Mouse (Mus musculus) heart, embryonic 12.5 days (tissue): ENCODE results near the gene Gipc2. TPM values are rescaled to one million over a fixed set of nuclear protein-coding genes. Genes with fewer than 3 reads are reported as not detected.
"Not testable (repeated sequence)": the region's sequence is repeated elsewhere in the genome, so short reads cannot be mapped to it uniquely, and the experiment has no call there.

Experiments used
- ATAC-seq: fragments of 200-750 bp; cut with Nextera tagmentation; 2 replicates; pipeline ENCODE4 v1.8.0; 2017; ENCODE audit warnings: moderate TSS enrichment, moderate library complexity; ENCODE audit not compliant: insufficient number of reproducible peaks, low FRiP score
- H3K27ac ChIP-seq: fragments of 300-500 bp; sonication (generic); 2 replicates; pipeline ENCODE4 v1.5.1; 2016; ENCODE audit warnings: mild to moderate bottlenecking, moderate library complexity; ENCODE audit not compliant: poor library complexity, severe bottlenecking
- H3K27me3 ChIP-seq: fragments of 300-500 bp; sonication (generic); replicated peaks from 2 replicates; pipeline ENCODE4 v1.6.1; 2016; ENCODE audit warnings: mild to moderate bottlenecking, moderate library complexity
- H3K36me3 ChIP-seq: fragments of 300-500 bp; sonication (generic); 2 replicates; pipeline ENCODE4 v1.6.1; 2016; ENCODE audit warnings: mild to moderate bottlenecking, moderate library complexity
- H3K4me1 ChIP-seq: fragments of 300-500 bp; sonication (generic); replicated peaks from 2 replicates; pipeline ENCODE4 v1.6.1; 2016; ENCODE audit warnings: mild to moderate bottlenecking
- H3K4me2 ChIP-seq: fragments of 300-500 bp; sonication (generic); 2 replicates; pipeline ENCODE4 v1.6.1; 2016; ENCODE audit warnings: mild to moderate bottlenecking, moderate library complexity
- H3K4me3 ChIP-seq: fragments of 300-500 bp; sonication (generic); 2 replicates; pipeline ENCODE4 v1.5.1; 2016; ENCODE audit warnings: mild to moderate bottlenecking
- H3K9ac ChIP-seq: fragments of 300-500 bp; sonication (generic); 2 replicates; pipeline ENCODE4 v1.6.1; 2016; ENCODE audit warnings: mild to moderate bottlenecking, moderate library complexity
- H3K9me3 ChIP-seq: fragments of 300-500 bp; sonication (generic); replicated peaks from 2 replicates; pipeline ENCODE4 v1.6.1; 2016; ENCODE audit warnings: mild to moderate bottlenecking, moderate library complexity
- WGBS: fragments of 180-500 bp; shearing (Covaris S2); methylation state at CpG from one replicate; pipeline ENCODE4 v1.1.7; 2016; 5-methylcytosine and 5-hydroxymethylcytosine counted together
- polyA plus RNA-seq: library from polyadenylated mRNA; unstranded; fragments of >200 nt; fragmentation: Nextera tagmentation; extraction: Ambion mirVana; gene quantifications from 2 replicates; pipeline ENCODE4 v1.2.1, GENCODE M21; 2016

Gene Gipc2
- polyA plus RNA-seq, 1 experiment from 2014 or later, result 4.5 TPM

GRCm38 (mm10) chr3:152133621-152134020, 32.4 kb downstream of the Gipc2 start:
- Histone ChIP-seq H3K9me3 (no peaks in the 10 kb centered on the region), H3K36me3 (no peaks in the 10 kb centered on the region), H3K4me1 (peaks cover 21% of the 10 kb centered on the region), H3K27me3 (no peaks in the 10 kb centered on the region), H3K4me2 (peak overlapping the region; percentile 42), H3K4me3 (no peak overlapping the region), H3K27ac (peak overlapping the region; percentile 92), H3K9ac (peak overlapping the region; percentile 17; the same call in 1 of the 2 replicates)
- WGBS, result 17% methylated on average over 9 of the region's 9 CpGs
- peak; percentile 83 for ATAC-seq

DNA sequence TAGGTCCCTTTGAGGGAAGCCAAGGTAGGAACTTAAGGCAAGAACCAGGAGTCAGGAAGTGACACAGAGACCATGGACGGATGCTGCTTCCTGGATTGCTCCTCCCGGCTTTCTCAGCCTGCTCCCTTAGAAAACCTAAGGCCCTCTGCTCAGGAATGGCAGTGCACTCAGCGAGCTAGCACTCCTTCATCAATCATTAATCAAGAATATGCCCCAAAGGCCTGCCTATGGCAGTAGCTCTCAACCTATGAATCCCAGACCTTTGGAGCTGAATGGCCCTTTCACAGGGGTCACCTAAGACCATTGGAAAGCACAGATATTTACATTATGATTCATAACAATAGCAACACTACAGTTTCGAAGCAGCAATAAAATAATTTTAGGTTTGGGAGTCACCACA, 35.1 kb downstream of the Gipc2 start:
- Histone ChIP-seq H3K4me2 (no peak overlapping the region), H3K27ac (no peak overlapping the region), H3K9ac (no peak overlapping the region), H3K36me3 (0 out of 2 replicates have a peak, but pooled peaks cover 5% of the 10 kb centered on the region), H3K9me3 (no peaks in the 10 kb centered on the region), H3K4me3 (no peak overlapping the region), H3K4me1 (peaks cover 13% of the 10 kb centered on the region), H3K27me3 (no peaks in the 10 kb centered on the region)
- WGBS, result 77% methylated on average over 4 of the region's 4 CpGs
- ATAC-seq, result no peak

DNA sequence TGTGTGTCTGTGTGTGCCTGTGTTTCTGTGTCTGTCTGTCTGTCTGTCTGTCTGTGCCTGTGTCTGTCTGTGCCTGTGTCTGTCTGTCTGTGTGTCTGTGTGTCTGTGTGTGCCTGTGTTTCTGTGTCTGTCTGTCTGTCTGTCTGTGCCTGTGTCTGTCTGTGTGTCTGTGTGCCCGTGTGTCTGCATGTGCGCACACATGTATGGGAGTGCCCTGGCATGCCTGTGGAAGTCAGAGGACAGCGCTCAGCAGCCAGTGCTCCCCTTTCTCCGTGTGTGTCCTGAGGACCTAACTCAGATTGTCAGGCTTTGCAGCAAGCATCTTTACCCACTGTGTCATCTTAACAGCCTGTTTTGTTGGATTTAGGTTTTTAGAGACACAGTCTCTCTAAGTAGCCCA, 36.6 kb downstream of the Gipc2 start:
- H3K9me3 ChIP-seq, H3K27me3 ChIP-seq, H3K4me1 ChIP-seq, ATAC-seq, H3K36me3 ChIP-seq, H3K27ac ChIP-seq, H3K4me2 ChIP-seq, H3K4me3 ChIP-seq, H3K9ac ChIP-seq: not testable (repeated sequence)
- 90% methylated on average over 4 of the region's 4 CpGs for WGBS

GRCm38 (mm10) chr3:152128631-152129030, 37.4 kb downstream of the Gipc2 start:
- H3K9me3 ChIP-seq, result no peaks in the 10 kb centered on the region
- H3K36me3 ChIP-seq, result 0 out of 2 replicates have a peak, but pooled peaks cover 5% of the 10 kb centered on the region
- peaks cover 2% of the 10 kb centered on the region; the same call in 1 of the 2 replicates for H3K4me1 ChIP-seq
- H3K4me3 ChIP-seq, result no peak overlapping the region
- no peak overlapping the region for H3K27ac ChIP-seq
- H3K27me3 ChIP-seq, result no peaks in the 10 kb centered on the region
- H3K9ac ChIP-seq, result no peak overlapping the region
- H3K4me2 ChIP-seq, result no peak overlapping the region
- WGBS, result 81% methylated on average over 7 of the region's 7 CpGs
- no peak for ATAC-seq

DNA sequence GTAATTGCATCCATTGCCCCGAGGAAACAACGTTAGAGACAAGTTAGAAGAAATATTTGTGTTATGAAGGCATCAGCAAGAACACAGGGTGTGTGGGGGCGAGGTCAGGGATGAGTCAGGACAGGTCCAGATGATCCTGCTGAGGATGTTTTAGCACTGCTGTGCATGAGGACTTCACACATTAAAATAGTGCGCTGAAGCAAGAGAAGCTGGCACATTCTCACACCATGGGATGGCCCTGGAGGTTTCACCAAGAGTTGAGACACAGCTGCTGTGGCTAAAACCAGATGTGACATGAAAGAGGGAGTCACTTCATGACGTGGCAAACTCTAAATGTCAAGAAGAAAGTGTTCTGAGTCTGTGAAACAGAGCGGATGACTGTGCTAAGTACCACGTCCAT, 38.9 kb downstream of the Gipc2 start:
- no peak overlapping the region for H3K9ac ChIP-seq
- H3K4me2 ChIP-seq, result no peak overlapping the region
- H3K4me1 ChIP-seq, result peaks cover 12% of the 10 kb centered on the region
- no peaks in the 10 kb centered on the region for H3K9me3 ChIP-seq
- WGBS, result 78% methylated on average over 7 of the region's 7 CpGs
- H3K27ac ChIP-seq, result no peak overlapping the region
- ATAC-seq, result no peak
- no peak overlapping the region for H3K4me3 ChIP-seq
- H3K36me3 ChIP-seq, result 0 out of 2 replicates have a peak, but pooled peaks cover 5% of the 10 kb centered on the region
- no peaks in the 10 kb centered on the region for H3K27me3 ChIP-seq

GRCm38 (mm10) chr3:152122720-152123119, 43.3 kb downstream of the Gipc2 start:
- Histone ChIP-seq H3K4me3 (no peak overlapping the region), H3K4me1 (peaks cover 51% of the 10 kb centered on the region), H3K27ac (peak overlapping the region; percentile 77), H3K9ac (no peak overlapping the region), H3K27me3 (no peaks in the 10 kb centered on the region), H3K9me3 (no peaks in the 10 kb centered on the region), H3K4me2 (no peak overlapping the region), H3K36me3 (0 out of 2 replicates have a peak, but pooled peaks cover 5% of the 10 kb centered on the region)
- ATAC-seq, result peak; percentile 92
- 50% methylated on average over 3 of the region's 3 CpGs for whole genome bisulfite sequencing

DNA sequence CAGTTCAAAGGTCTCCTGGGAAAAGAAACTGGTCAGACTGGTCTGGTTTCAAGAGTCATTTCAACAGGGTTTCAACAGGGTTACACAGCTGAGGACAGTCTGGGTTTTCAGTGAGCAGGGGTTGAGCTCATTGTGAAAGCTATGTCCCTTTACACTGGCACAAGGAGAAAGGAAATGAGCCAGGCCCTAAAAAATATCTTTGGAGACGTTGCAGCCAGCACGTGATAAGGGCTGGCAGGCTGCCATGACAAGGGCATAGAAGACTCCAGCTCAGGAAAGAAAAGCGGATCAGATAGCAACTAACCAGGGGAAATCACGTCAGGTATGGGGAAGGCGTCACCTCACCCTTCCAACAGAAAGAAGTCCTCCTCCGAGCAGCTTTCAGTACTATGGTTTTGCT, 43.9 kb downstream of the Gipc2 start:
- no peaks in the 10 kb centered on the region for H3K27me3 ChIP-seq
- peak overlapping the region; percentile 77 for H3K27ac ChIP-seq
- H3K4me2 ChIP-seq, result peak overlapping the region; percentile 30; the same call in 1 of the 2 replicates
- WGBS, result 9% methylated on average over 6 of the region's 6 CpGs
- H3K4me3 ChIP-seq, result no peak overlapping the region
- no peaks in the 10 kb centered on the region for H3K9me3 ChIP-seq
- ATAC-seq, result peak; percentile 68
- no peak overlapping the region for H3K9ac ChIP-seq
- H3K4me1 ChIP-seq, result peaks cover 56% of the 10 kb centered on the region
- 0 out of 2 replicates have a peak, but pooled peaks cover 5% of the 10 kb centered on the region for H3K36me3 ChIP-seq

DNA sequence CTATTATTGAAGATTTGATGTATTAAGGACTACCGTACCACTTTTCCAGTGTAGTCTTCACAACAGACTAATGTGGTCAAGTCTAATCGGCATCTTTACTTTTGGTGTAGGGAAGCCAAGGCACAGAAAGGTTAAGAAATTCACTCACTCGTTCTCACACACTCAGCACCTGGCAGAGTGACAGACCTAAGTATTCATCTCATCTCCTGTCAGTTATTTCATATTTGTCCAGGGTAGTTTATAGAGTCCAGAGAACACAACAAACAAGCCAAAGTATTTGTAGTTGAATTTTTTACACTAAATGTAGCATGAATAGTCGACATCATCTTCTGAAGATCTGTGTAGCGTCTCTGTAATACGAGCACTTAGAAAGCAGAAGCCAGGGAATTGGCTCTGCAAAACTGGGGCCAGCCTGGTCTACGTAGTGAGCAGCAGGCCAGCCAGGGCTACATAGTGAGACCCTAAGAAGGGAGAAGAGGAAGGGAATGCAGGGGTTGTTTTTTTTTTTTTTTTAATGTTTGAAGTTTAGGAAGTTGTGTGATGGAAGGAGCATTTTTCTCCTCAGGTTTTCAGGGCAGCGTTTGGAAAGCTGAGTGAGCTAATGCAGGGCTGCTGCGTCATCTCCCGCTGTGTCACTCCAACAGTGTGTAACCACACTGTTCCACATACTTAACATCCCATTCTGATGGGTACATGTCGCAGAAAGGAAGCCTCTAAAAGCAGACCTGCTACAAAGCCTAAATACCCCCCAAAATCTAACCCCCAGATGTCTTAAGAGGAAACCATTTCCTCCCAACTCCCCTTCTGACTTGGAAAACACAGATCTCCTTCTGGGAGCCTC, 44.6 kb downstream of the Gipc2 start:
- Histone ChIP-seq H3K36me3 (0 out of 2 replicates have a peak, but pooled peaks cover 2% of the 10 kb centered on the region), H3K9ac (no peak overlapping the region), H3K27ac (peak overlapping the region; percentile 77), H3K9me3 (no peaks in the 10 kb centered on the region), H3K4me2 (peak overlapping the region; percentile 30; the same call in 1 of the 2 replicates), H3K4me3 (no peak overlapping the region), H3K27me3 (no peaks in the 10 kb centered on the region), H3K4me1 (peaks cover 56% of the 10 kb centered on the region)
- 59% methylated on average over 11 of the region's 11 CpGs for WGBS
- no peak for ATAC-seq

DNA sequence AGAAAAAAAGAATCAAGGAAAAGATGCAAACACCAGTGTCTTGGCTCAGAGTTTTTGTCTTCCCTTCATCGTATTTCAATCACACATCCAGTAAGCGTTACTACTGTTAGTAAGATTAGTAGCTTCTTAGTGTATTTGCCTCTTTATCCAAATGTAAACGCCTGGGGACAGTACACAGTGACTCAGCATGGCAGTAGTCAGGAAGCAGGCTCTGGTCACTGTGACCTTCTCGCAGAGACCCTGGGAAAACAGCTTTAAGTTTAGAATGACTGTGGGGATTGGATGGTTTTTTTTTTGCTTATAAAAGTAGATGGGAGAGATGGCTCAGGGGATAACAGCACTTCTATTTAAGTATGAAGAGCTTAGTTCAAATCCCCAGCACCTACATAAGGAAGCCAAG, 46.0 kb downstream of the Gipc2 start:
- WGBS, result 36% methylated on average over 4 of the region's 4 CpGs
- no peak for ATAC-seq
- Histone ChIP-seq H3K4me1 (peaks cover 61% of the 10 kb centered on the region), H3K36me3 (no peaks in the 10 kb centered on the region), H3K9me3 (no peaks in the 10 kb centered on the region), H3K27ac (0 out of 2 replicates have a peak overlapping the region, but pooled peaks have one; percentile 2), H3K9ac (peak overlapping the region; percentile 20; the same call in 1 of the 2 replicates), H3K4me3 (no peak overlapping the region), H3K4me2 (no peak overlapping the region), H3K27me3 (no peaks in the 10 kb centered on the region)

- Histone ChIP-seq H3K9me3 (no peaks in the 10 kb centered on the region), H3K4me3 (no peak overlapping the region), H3K4me2 (no peak overlapping the region), H3K27ac (no peak overlapping the region), H3K4me1 (peaks cover 74% of the 10 kb centered on the region), H3K36me3 (no peaks in the 10 kb centered on the region), H3K27me3 (no peaks in the 10 kb centered on the region), H3K9ac (no peak overlapping the region)
- WGBS, result 82% methylated on average over 3 of the region's 3 CpGs
- no peak for ATAC-seq
Measured at GRCm38 (mm10) chr3:152117941-152118340, 48.1 kb downstream of the Gipc2 start.

DNA sequence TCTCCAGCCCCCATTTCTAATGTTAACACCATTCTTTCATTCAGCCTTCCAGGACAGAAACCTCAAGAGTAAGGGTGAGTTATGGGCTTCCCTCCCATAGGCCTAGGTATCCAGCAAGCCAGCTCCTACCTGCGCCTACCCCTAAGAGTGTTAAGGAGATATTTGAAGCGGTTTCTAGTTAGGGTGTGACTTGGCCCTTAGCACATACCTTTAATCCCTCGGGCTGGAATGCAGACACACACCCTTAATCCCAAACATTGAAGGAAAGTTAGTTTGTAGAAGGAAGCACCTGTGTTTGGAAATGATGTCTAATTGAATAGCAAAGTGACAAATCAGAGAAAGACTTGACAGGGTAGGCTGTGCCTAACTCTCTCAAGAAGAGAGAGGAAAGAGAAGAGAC, 49.9 kb downstream of the Gipc2 start:
- no peak overlapping the region for H3K27ac ChIP-seq
- WGBS, result 85% methylated on average over 3 of the region's 3 CpGs
- H3K4me1 ChIP-seq, result peaks cover 60% of the 10 kb centered on the region

More for the DNA sequence above, 49.9 kb downstream of the Gipc2 start:
- H3K27me3 ChIP-seq, result no peaks in the 10 kb centered on the region
- ATAC-seq, result no peak
- no peak overlapping the region for H3K4me3 ChIP-seq
- no peak overlapping the region for H3K4me2 ChIP-seq
- no peak overlapping the region for H3K9ac ChIP-seq
- H3K36me3 ChIP-seq, result no peaks in the 10 kb centered on the region
- H3K9me3 ChIP-seq, result no peaks in the 10 kb centered on the region
